Mouse (Mus musculus): ENCODE results near the gene Pxk. TPM values are rescaled to one million over a fixed set of nuclear protein-coding genes. Genes with fewer than 3 reads are reported as not detected.

Pxk gene
- polyA plus RNA-seq (2015; fragmentation: Nextera tagmentation; extraction: Ambion mirVana): 59.2 and 62.0 TPM in 2 replicates

DNA sequence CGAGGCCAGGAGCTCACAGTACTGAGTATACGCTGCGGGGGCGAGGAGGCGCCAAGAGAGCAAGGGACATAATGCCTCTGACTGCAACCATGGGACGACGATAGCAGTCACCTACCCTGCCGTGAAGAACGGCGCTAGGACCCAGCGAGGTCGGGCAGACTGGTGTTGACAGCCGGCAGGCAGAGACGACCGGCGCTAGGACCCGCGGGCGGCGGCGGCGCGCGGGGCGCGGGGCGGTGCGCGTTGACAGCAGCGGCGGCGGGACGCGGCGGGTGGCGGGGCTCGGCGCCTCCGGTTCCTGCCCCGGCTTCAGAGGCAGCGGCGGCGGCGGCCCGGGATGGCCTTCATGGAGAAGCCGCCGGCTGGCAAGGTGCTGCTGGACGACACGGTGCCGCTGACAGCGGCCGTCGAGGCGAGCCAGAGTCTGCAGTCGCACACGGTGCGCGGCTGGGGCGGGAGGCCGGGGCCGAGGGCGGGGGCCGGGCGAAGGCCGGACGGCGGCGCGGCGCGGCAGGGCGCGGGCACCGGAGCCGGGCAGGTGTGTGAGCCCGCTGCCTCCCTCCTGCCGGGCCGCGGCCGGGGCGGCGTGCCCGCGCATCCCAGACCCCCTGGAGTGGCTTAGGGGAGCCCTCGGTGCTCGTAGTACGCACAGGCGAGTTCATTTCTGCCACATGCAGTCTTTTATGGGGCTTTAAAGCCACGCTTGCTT lies at the start of gene Pxk:
Gene Pxk (plus strand): TSS at position 234 of the 709 bp plus-strand sequence.
- Histone ChIP-seq H3K9ac (ENCODE audit: low read depth, low read length) (peak within 1 kb of the TSS; percentile 88), H3K36me3 (ENCODE audit: control insufficient read depth, insufficient read depth) (no peaks in the 10 kb centered on the region), H3K4me1 (replicated peaks; ENCODE audit: control insufficient read depth, insufficient read depth, low read length) (peaks cover 8% of the 10 kb centered on the region; the same call in 1 of the 2 replicates), H3K27ac (ENCODE audit: low read depth, low read length) (peak within 1 kb of the TSS; percentile 90), H3K9me3 (ENCODE audit: control insufficient read depth) (no peaks in the 10 kb centered on the region), H3K27me3 (replicated peaks; ENCODE audit: control insufficient read depth, insufficient read depth, low read length) (no peaks in the 10 kb centered on the region), H3K4me3 (ENCODE audit: low read depth, low read length) (peak within 1 kb of the TSS; percentile 88), H3K4me2 (replicated peaks; ENCODE audit: low read depth) (peak within 1 kb of the TSS; percentile 71)
- under 1% methylated on average over 54 of the region's 89 CpGs for WGBS
- ATAC-seq: peak; percentile 88
- TF ChIP-seq CTCF (IDR thresholded peaks at IDR 0.05; ENCODE audit: low read depth): no peak

DNA sequence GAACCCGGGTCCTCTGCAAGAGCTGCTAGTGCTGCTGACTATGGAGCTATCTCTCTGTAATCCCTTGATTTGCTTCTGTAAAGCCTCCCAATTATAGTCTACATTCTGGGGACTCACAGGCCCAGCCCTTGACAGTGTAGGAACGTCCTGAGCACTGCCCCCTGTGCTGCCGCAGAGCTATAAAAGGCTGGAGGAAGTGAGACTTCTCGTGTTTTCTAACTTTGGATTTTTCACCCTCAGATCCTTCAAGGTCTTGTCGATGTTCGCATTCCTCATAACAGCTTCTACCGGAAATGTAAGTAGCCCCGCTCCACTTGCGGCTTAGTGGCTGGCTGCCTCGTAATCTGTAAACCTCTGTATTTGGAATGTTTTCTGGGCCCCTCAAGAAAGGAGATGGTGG lies 48.7 kb upstream of the Pxk start:
- no peak for TF ChIP-seq CTCF (IDR thresholded peaks at IDR 0.05; ENCODE audit: low read depth)
- H3K4me3 ChIP-seq (ENCODE audit: low read depth, low read length): no peak overlapping the region
- no peak overlapping the region for H3K4me2 ChIP-seq (replicated peaks; ENCODE audit: low read depth)
- no peak overlapping the region for H3K27ac ChIP-seq (ENCODE audit: low read depth, low read length)
- H3K36me3 ChIP-seq (ENCODE audit: control insufficient read depth, insufficient read depth): peaks cover 17% of the 10 kb centered on the region
- H3K27me3 ChIP-seq (replicated peaks; ENCODE audit: control insufficient read depth, insufficient read depth, low read length): no peaks in the 10 kb centered on the region
- no peak for ATAC-seq
- no peak overlapping the region for H3K9ac ChIP-seq (ENCODE audit: low read depth, low read length)
- WGBS: 86% methylated on average over 10 of the region's 10 CpGs
- no peaks in the 10 kb centered on the region for H3K4me1 ChIP-seq (replicated peaks; ENCODE audit: control insufficient read depth, insufficient read depth, low read length)
- no peaks in the 10 kb centered on the region for H3K9me3 ChIP-seq (ENCODE audit: control insufficient read depth)

DNA sequence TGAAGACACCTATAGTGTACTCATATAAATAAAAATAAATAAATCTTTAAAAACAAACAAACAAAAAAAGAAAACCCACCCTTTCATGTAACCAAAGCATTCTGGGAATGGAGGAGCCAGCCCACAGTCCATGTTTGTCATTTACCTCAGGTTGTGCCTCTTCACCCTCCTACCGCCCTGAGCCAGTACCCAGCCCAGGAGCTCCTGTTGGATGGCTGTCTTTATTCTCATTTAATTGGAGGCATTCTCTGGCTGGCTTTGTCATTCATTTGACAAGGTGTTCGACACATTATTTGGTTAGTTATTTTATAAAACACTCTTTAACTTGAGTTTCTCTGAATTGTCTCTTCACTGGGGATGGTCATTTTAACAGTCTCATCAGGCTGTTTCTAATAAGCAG lies 46.1 kb upstream of the Pxk start:
- Histone ChIP-seq H3K9ac (ENCODE audit: low read depth, low read length) (no peak overlapping the region), H3K27me3 (replicated peaks; ENCODE audit: control insufficient read depth, insufficient read depth, low read length) (no peaks in the 10 kb centered on the region), H3K9me3 (ENCODE audit: control insufficient read depth) (no peaks in the 10 kb centered on the region), H3K27ac (ENCODE audit: low read depth, low read length) (no peak overlapping the region), H3K4me1 (replicated peaks; ENCODE audit: control insufficient read depth, insufficient read depth, low read length) (no peaks in the 10 kb centered on the region), H3K36me3 (ENCODE audit: control insufficient read depth, insufficient read depth) (peaks cover 17% of the 10 kb centered on the region), H3K4me3 (ENCODE audit: low read depth, low read length) (no peak overlapping the region), H3K4me2 (replicated peaks; ENCODE audit: low read depth) (no peak overlapping the region)
- ATAC-seq: no peak
- 87% methylated on average over 2 of the region's 2 CpGs for WGBS
- no peak for TF ChIP-seq CTCF (IDR thresholded peaks at IDR 0.05; ENCODE audit: low read depth)

DNA sequence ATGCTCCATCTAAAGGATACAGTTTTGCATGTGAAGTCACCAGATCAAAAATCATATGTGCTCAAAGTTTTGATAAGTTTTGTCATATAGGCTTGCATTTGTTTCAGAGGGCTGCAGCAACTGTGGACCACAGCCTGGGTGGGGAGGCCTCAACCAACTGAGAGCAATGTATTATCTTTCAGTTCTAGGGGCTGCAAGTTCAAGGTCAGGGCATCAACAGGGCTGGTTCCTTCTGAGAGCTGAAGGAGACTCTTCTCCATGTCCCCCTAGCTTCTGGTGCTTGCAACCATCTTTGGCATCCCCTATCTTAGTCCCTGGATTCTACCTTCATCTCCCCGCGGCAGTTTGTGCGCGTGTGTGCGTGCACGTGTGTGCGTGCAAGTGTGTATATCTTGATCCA lies 45.4 kb upstream of the Pxk start:
- ATAC-seq: no peak
- H3K27me3 ChIP-seq (replicated peaks; ENCODE audit: control insufficient read depth, insufficient read depth, low read length): no peaks in the 10 kb centered on the region
- peaks cover 17% of the 10 kb centered on the region for H3K36me3 ChIP-seq (ENCODE audit: control insufficient read depth, insufficient read depth)
- no peaks in the 10 kb centered on the region for H3K4me1 ChIP-seq (replicated peaks; ENCODE audit: control insufficient read depth, insufficient read depth, low read length)
- TF ChIP-seq CTCF (IDR thresholded peaks at IDR 0.05; ENCODE audit: low read depth): no peak
- no peak overlapping the region for H3K27ac ChIP-seq (ENCODE audit: low read depth, low read length)
- 98% methylated on average over 7 of the region's 7 CpGs for WGBS
- no peak overlapping the region for H3K9ac ChIP-seq (ENCODE audit: low read depth, low read length)
- no peaks in the 10 kb centered on the region for H3K9me3 ChIP-seq (ENCODE audit: control insufficient read depth)
- no peak overlapping the region for H3K4me2 ChIP-seq (replicated peaks; ENCODE audit: low read depth)
- no peak overlapping the region for H3K4me3 ChIP-seq (ENCODE audit: low read depth, low read length)

DNA sequence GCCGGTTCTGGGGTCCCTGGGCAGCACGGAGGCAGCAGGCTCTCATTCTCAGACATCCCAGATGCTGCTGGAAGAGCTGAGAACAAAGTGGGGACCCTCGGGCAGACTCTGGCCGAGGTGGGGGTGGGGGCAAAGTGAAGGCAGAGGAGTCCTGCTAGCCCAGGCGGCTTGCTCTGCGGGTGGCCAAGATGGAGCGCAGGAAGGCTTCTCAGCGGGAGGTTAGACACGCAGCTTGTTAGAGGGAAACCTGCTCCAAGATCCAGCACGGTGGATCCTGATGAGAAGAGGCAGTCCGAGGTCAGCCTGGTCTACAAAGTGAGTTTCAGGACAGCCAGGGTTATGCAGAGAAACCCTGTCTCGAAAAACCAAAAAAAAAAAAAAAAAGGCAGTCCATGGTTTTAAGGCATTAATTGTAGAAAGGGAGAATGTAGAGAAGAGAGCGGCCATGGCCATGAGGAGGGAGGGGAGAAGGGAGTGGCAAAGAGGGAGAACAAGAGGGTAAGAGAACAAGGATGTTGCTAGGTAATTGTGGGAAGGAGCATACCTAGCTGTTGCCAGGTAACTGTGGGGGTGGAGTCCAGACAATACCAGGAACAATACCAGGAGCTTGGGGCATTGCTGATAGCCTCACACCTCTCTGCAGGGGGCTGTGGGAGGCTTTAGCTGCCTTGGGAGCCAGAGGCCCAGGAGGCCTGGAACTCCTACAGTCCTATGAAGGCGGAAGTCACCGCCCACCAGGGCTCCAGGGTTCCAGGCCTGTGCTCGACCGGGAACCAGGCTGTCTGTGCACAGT lies 43.5 kb upstream of the Pxk start:
- no peak overlapping the region for H3K9ac ChIP-seq (ENCODE audit: low read depth, low read length)
- H3K27ac ChIP-seq (ENCODE audit: low read depth, low read length): no peak overlapping the region
- no peak overlapping the region for H3K4me3 ChIP-seq (ENCODE audit: low read depth, low read length)
- H3K4me1 ChIP-seq (replicated peaks; ENCODE audit: control insufficient read depth, insufficient read depth, low read length): no peaks in the 10 kb centered on the region
- no peak overlapping the region for H3K4me2 ChIP-seq (replicated peaks; ENCODE audit: low read depth)
- H3K27me3 ChIP-seq (replicated peaks; ENCODE audit: control insufficient read depth, insufficient read depth, low read length): no peaks in the 10 kb centered on the region
- 46% methylated on average over 17 of the region's 17 CpGs for WGBS
- ATAC-seq: peak; percentile 63; the same call in 1 of the 2 replicates
- no peaks in the 10 kb centered on the region for H3K9me3 ChIP-seq (ENCODE audit: control insufficient read depth)
- TF ChIP-seq CTCF (IDR thresholded peaks at IDR 0.05; ENCODE audit: low read depth): no peak
- H3K36me3 ChIP-seq (ENCODE audit: control insufficient read depth, insufficient read depth): peaks cover 12% of the 10 kb centered on the region

DNA sequence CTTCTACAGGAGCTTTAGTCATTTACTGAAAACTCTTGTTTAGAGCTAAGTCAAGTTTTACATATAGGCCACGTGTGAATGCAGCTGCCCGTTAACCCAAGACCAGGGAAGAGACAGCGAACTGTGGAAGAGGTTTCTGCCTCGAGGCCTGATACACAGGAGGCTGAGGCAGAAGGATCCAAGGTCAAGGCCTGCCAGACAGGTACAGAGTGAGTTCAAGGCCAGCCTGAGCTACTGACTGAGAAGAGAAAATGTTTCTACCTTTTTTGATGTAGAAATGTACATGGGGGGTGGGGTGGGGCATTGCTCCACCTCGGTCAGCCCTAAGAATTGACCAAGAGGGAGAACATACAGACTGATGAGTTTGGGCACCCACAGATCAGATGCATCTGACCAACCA lies 41.9 kb upstream of the Pxk start:
- Histone ChIP-seq H3K27ac (ENCODE audit: low read depth, low read length) (no peak overlapping the region), H3K9ac (ENCODE audit: low read depth, low read length) (no peak overlapping the region), H3K4me3 (ENCODE audit: low read depth, low read length) (no peak overlapping the region), H3K36me3 (ENCODE audit: control insufficient read depth, insufficient read depth) (no peaks in the 10 kb centered on the region; the same call in 1 of the 2 replicates), H3K4me1 (replicated peaks; ENCODE audit: control insufficient read depth, insufficient read depth, low read length) (no peaks in the 10 kb centered on the region), H3K4me2 (replicated peaks; ENCODE audit: low read depth) (no peak overlapping the region), H3K27me3 (replicated peaks; ENCODE audit: control insufficient read depth, insufficient read depth, low read length) (no peaks in the 10 kb centered on the region), H3K9me3 (ENCODE audit: control insufficient read depth) (no peaks in the 10 kb centered on the region)
- WGBS: 73% methylated on average over 5 of the region's 5 CpGs
- ATAC-seq: no peak
- no peak for TF ChIP-seq CTCF (IDR thresholded peaks at IDR 0.05; ENCODE audit: low read depth)

Measured in intestine, postnatal 0 days (tissue).